Mouse (Mus musculus) limb, embryonic 14.5 days (tissue): ENCODE results near the gene Amotl1. TPM values are rescaled to one million over a fixed set of nuclear protein-coding genes. Genes with fewer than 3 reads are reported as not detected.
A peak's percentile ranks its signal among the peaks of the same experiment; 100 is the strongest.

Experiments used
- ATAC-seq: fragments of 200-750 bp; cut with Nextera tagmentation; 2 replicates; pipeline ENCODE4 v1.8.0; 2017; ENCODE audit warnings: low read depth, moderate number of reproducible peaks, moderate TSS enrichment; ENCODE audit not compliant: low FRiP score
- DNase-seq: peaks from one replicate; pipeline ENCODE4 v3.0.0-alpha.2; 2015; ENCODE audit warnings: low spot score
- H3K27ac ChIP-seq: fragments of 300-500 bp; sonication (generic); replicated peaks from 2 replicates; pipeline ENCODE4 v1.5.1; 2014; ENCODE audit warnings: low read depth, mild to moderate bottlenecking, low read length, moderate library complexity, mixed read lengths
- H3K27me3 ChIP-seq: fragments of 300-500 bp; sonication (generic); 2 replicates; pipeline ENCODE4 v1.6.1; 2014; ENCODE audit warnings: low read length, mixed read lengths; ENCODE audit not compliant: control insufficient read depth, insufficient read depth
- H3K36me3 ChIP-seq: fragments of 300-500 bp; sonication (generic); 2 replicates; pipeline ENCODE4 v1.6.1; 2014; ENCODE audit warnings: mild to moderate bottlenecking, low read length, moderate library complexity, mixed read lengths; ENCODE audit not compliant: control insufficient read depth, insufficient read depth
- H3K4me1 ChIP-seq: fragments of 300-500 bp; sonication (generic); 2 replicates; pipeline ENCODE4 v1.6.1; 2014; ENCODE audit warnings: antibody characterized with exemption, low read length, mixed read lengths; ENCODE audit not compliant: control insufficient read depth, insufficient read depth
- H3K4me2 ChIP-seq: fragments of 300-500 bp; sonication (generic); replicated peaks from 2 replicates; pipeline ENCODE4 v1.6.1; 2014; ENCODE audit warnings: low read depth, mild to moderate bottlenecking, low read length, moderate library complexity; ENCODE audit not compliant: severe bottlenecking
- H3K4me3 ChIP-seq: fragments of 300-500 bp; sonication (generic); replicated peaks from 2 replicates; pipeline ENCODE4 v1.5.1; 2014; ENCODE audit warnings: low read length
- H3K9ac ChIP-seq: fragments of 300-500 bp; sonication (generic); 2 replicates; pipeline ENCODE4 v1.6.1; 2014; ENCODE audit warnings: mild to moderate bottlenecking, low read depth, low read length, moderate library complexity; ENCODE audit not compliant: severe bottlenecking
- H3K9me3 ChIP-seq: fragments of 300-500 bp; sonication (generic); 2 replicates; pipeline ENCODE4 v1.6.1; 2016; ENCODE audit warnings: low read length; ENCODE audit not compliant: control insufficient read depth
- POLR2A ChIP-seq: fragments of 200-500 bp; IDR thresholded peaks from 2 replicates; pipeline ENCODE4 v1.8.0; 2012; ENCODE audit warnings: inconsistent platforms, mild to moderate bottlenecking, moderate library complexity, borderline replicate concordance; ENCODE audit not compliant: insufficient read depth, insufficient read length; ENCODE audit errors: extremely low read depth
- WGBS: fragments of 180-500 bp; shearing (Covaris S2); extraction: QIAGEN DNeasy Blood & Tissue Kit; methylation state at CpG from one replicate; pipeline ENCODE4 v1.1.7; 2014; 5-methylcytosine and 5-hydroxymethylcytosine counted together
- polyA plus RNA-seq, 2 experiments: library from polyadenylated mRNA; depleted of rRNA in 1 of 2; stranded (reverse) in 1 of 2; unstranded in 1 of 2; fragments of >200 nt; fragmentation: Nextera tagmentation in 1 of 2; extraction: Ambion mirVana in 1 of 2; gene quantifications; 2 replicates each; pipeline versions ENCODE4 v1.2.1 to v1.2.3; 2012 to 2014

Gene Amotl1
- polyA plus RNA-seq, 2 experiments: 47.7 to 53.9 TPM

DNA sequence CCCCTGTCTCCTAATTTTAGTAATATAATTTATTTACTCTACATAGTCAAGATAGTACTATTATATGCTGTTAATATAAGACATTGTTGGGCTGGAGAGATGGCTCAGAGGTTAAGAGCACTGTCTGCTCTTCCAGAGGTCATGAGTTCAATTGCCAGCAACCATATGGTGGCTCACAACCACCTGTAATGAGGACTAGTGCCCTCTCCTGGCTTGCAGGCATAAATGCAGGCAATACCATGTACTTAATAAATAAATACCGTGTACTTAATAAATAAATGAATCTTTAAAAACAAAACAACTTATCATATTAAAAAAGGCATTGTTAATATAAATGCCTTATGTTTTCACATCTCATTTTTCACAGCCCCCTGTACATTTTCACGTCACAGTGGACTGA lies 9.2 kb upstream of the Amotl1 start:
- Histone ChIP-seq H3K4me2 (no peak overlapping the region), H3K4me3 (no peak overlapping the region), H3K4me1 (no peaks in the 10 kb centered on the region), H3K27ac (no peak overlapping the region), H3K36me3 (no peaks in the 10 kb centered on the region), H3K9ac (no peak overlapping the region), H3K9me3 (no peaks in the 10 kb centered on the region), H3K27me3 (no peaks in the 10 kb centered on the region)
- TF ChIP-seq POLR2A: no peak
- ATAC-seq (no peak), DNase-seq (no peak)
- 83% methylated on average over 2 of the region's 2 CpGs for WGBS

GRCm38 (mm10) chr9:14652761-14653160 lies 7.9 kb upstream of the Amotl1 start:
- 56% methylated on average over 1 of the region's 1 CpGs for WGBS
- Histone ChIP-seq H3K36me3 (no peaks in the 10 kb centered on the region), H3K9ac (no peak overlapping the region), H3K4me2 (no peak overlapping the region), H3K27me3 (no peaks in the 10 kb centered on the region), H3K9me3 (no peaks in the 10 kb centered on the region), H3K4me1 (no peaks in the 10 kb centered on the region), H3K4me3 (no peak overlapping the region), H3K27ac (no peak overlapping the region)
- DNase-seq: no peak
- TF ChIP-seq POLR2A: no peak
- ATAC-seq: no peak

DNA sequence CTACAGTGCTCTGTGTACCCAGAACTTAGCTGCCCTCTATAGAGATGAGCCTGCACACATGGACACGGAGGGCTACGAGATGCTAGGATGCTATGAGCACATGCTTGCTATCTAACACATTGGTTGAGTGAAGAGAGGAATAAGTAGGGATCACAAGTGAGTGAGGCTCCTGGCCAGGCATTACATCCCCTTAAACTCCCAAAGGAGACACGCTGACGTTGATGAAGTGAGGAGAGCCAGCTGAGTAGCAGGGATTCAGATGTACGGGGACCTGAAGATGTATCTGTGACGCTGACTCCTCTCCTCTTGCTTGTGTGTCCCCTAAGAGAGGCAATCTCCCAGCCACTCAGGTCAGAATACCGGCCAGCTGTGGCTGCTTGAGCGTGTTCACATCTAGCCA lies 3.0 kb upstream of the Amotl1 start:
- no peak for ATAC-seq
- no peak overlapping the region for H3K9ac ChIP-seq
- H3K27me3 ChIP-seq: no peaks in the 10 kb centered on the region
- no peak overlapping the region for H3K27ac ChIP-seq
- WGBS: 84% methylated on average over 8 of the region's 8 CpGs
- H3K9me3 ChIP-seq: no peaks in the 10 kb centered on the region
- peaks cover 8% of the 10 kb centered on the region for H3K4me1 ChIP-seq
- H3K4me3 ChIP-seq: no peak overlapping the region
- H3K4me2 ChIP-seq: no peak overlapping the region
- no peak for TF ChIP-seq POLR2A
- no peak for DNase-seq
- no peaks in the 10 kb centered on the region for H3K36me3 ChIP-seq

DNA sequence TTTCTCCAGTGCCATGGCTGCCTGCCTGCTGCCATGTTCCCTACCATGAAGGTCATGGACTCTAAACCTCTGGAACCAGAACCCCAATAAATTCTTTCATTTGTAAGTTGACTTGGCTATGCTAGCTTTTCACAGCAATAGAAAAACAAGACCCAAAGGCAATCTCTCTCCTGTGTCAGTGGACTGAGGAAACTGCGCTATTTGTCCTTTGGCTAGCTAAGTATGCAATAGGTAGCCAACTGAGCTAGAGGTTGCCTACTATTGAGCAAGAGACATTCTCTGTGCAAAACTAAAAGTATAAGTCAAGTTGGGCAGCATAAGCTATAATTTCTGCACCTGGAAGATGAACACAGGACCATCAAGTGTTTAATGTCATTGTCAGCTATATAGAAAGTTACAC lies 1.8 kb upstream of the Amotl1 start:
- no peak overlapping the region for H3K4me3 ChIP-seq
- WGBS: 91% methylated on average over 1 of the region's 1 CpGs
- no peaks in the 10 kb centered on the region for H3K9me3 ChIP-seq
- no peak overlapping the region for H3K27ac ChIP-seq
- ATAC-seq: no peak
- no peaks in the 10 kb centered on the region for H3K36me3 ChIP-seq
- H3K27me3 ChIP-seq: no peaks in the 10 kb centered on the region
- no peak for TF ChIP-seq POLR2A
- DNase-seq: no peak
- H3K9ac ChIP-seq: no peak overlapping the region
- no peak overlapping the region for H3K4me2 ChIP-seq
- peaks cover 20% of the 10 kb centered on the region for H3K4me1 ChIP-seq

DNA sequence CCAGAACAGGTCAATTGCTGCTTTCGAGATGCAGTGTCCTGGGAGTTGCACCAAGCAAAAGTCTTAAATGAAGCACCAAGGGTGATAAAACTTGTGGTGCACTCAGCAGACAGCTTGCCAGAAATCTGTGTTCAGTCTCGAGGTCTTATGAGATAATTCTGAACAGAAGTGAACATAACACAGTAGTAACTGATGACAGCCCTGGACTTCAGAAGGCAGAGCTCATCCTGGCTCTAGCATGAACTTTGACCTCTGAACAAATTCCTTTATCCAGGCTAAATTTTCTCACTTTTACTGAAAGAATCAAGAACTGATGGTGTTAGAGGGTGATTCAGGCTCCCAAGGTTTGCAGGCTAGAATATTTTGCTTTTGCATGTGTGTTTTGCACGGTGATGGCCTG lies 1.2 kb upstream of the Amotl1 start:
- no peak for TF ChIP-seq POLR2A

DNA sequence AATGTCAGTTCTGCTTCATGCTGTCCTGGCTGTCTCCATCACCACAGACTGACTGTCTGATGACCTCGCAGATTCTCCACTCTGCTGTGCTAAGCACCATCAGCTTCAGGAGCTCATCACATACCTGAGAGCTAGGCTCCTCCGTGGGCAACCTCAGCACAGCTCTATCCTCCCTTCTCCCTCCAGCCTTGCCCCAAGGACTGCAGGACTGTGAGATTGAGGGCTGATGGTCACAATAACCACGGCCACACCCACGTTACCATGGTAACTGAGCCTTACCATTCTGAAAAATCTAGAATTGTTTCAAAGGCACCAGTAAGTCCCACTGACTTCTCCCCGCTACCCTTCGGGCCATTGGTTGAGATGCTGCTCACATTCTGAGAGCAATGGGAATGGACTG lies 1.5 kb downstream of the Amotl1 start:
- peaks cover 26% of the 10 kb centered on the region for H3K4me1 ChIP-seq
- ATAC-seq (no peak), DNase-seq (no peak)
- H3K36me3 ChIP-seq: no peaks in the 10 kb centered on the region
- no peak for TF ChIP-seq POLR2A
- H3K27ac ChIP-seq: 0 out of 2 replicates have a peak overlapping the region, but pooled peaks have one; percentile 76
- 57% methylated on average over 6 of the region's 6 CpGs for WGBS
- no peaks in the 10 kb centered on the region for H3K9me3 ChIP-seq
- H3K4me2 ChIP-seq: no peak overlapping the region
- H3K4me3 ChIP-seq: no peak overlapping the region
- H3K27me3 ChIP-seq: no peaks in the 10 kb centered on the region
- no peak overlapping the region for H3K9ac ChIP-seq

More for the DNA sequence above, 1.2 kb upstream of the Amotl1 start:
- Histone ChIP-seq H3K36me3 (no peaks in the 10 kb centered on the region), H3K9ac (no peak overlapping the region), H3K27ac (no peak overlapping the region), H3K4me1 (peaks cover 26% of the 10 kb centered on the region), H3K27me3 (no peaks in the 10 kb centered on the region), H3K4me3 (no peak overlapping the region), H3K4me2 (no peak overlapping the region), H3K9me3 (no peaks in the 10 kb centered on the region)
- ATAC-seq: no peak
- 65% methylated on average over 3 of the region's 3 CpGs for WGBS
- DNase-seq: no peak
